Mouse (Mus musculus): Measurements from ENCODE around the gene Ppp3ca.

Gene Ppp3ca

GRCm38 (mm10) chr3:136862051-136862837, 192.3 kb downstream of the Ppp3ca start:
- DNase-seq (ENCODE audit: low spot score), result no peak

- no peak for DNase-seq (ENCODE audit: low spot score)
Measured at GRCm38 (mm10) chr3:136863127-136863526, 193.2 kb downstream of the Ppp3ca start.

- DNase-seq (ENCODE audit: low spot score), result no peak
Measured at GRCm38 (mm10) chr3:136864306-136864705, 194.4 kb downstream of the Ppp3ca start.

- no peak for DNase-seq (ENCODE audit: low spot score)
Measured at GRCm38 (mm10) chr3:136865176-136865859, 195.4 kb downstream of the Ppp3ca start.

GRCm38 (mm10) chr3:136866095-136866494, 196.2 kb downstream of the Ppp3ca start:
- no peak for DNase-seq (ENCODE audit: low spot score)

- no peak for DNase-seq (ENCODE audit: low spot score)
Measured at GRCm38 (mm10) chr3:136866571-136866970, 196.6 kb downstream of the Ppp3ca start.

- no peak for DNase-seq (ENCODE audit: low spot score)
Measured at GRCm38 (mm10) chr3:136867366-136867765, 197.4 kb downstream of the Ppp3ca start.

GRCm38 (mm10) chr3:136871772-136872532, 202.0 kb downstream of the Ppp3ca start:
- no peak for DNase-seq (ENCODE audit: low spot score)

- no peak for DNase-seq (ENCODE audit: low spot score)
Measured at GRCm38 (mm10) chr3:136872533-136873095, 202.7 kb downstream of the Ppp3ca start.

GRCm38 (mm10) chr3:136873809-136874449, 204.0 kb downstream of the Ppp3ca start:
- DNase-seq (ENCODE audit: low spot score), result no peak

- DNase-seq (ENCODE audit: low spot score), result no peak
Measured at GRCm38 (mm10) chr3:136874566-136874965, 204.6 kb downstream of the Ppp3ca start.

- no peak for DNase-seq (ENCODE audit: low spot score)
Measured at GRCm38 (mm10) chr3:136887741-136888140, 217.8 kb downstream of the Ppp3ca start.

GRCm38 (mm10) chr3:136892140-136892539, 222.2 kb downstream of the Ppp3ca start:
- DNase-seq (ENCODE audit: low spot score), result no peak

GRCm38 (mm10) chr3:136893596-136894402, 223.9 kb downstream of the Ppp3ca start:
- DNase-seq (ENCODE audit: low spot score), result no peak

- DNase-seq (ENCODE audit: low spot score), result no peak
Measured at GRCm38 (mm10) chr3:136895498-136895897, 225.6 kb downstream of the Ppp3ca start.

- no peak for DNase-seq (ENCODE audit: low spot score)
Measured at GRCm38 (mm10) chr3:136896276-136896675, 226.4 kb downstream of the Ppp3ca start.

- DNase-seq (ENCODE audit: low spot score), result no peak
Measured at GRCm38 (mm10) chr3:136899744-136900143, 229.8 kb downstream of the Ppp3ca start.

GRCm38 (mm10) chr3:136900986-136901385, 231.1 kb downstream of the Ppp3ca start:
- no peak for DNase-seq (ENCODE audit: low spot score)

- no peak for DNase-seq (ENCODE audit: low spot score)
Measured at GRCm38 (mm10) chr3:136902776-136903175, 232.9 kb downstream of the Ppp3ca start.

GRCm38 (mm10) chr3:136905577-136905976, 235.7 kb downstream of the Ppp3ca start:
- DNase-seq (ENCODE audit: low spot score), result no peak

GRCm38 (mm10) chr3:136909534-136909933, 239.6 kb downstream of the Ppp3ca start:
- no peak for DNase-seq (ENCODE audit: low spot score)
